Mouse (Mus musculus) CH12.LX (cell line): ENCODE measurements around the gene Krt31. TPM values are rescaled to one million over a fixed set of nuclear protein-coding genes. Genes with fewer than 3 reads are reported as not detected.

ENCODE experiments used
- DNase-seq: peaks from one replicate; pipeline ENCODE4 v3.0.0-alpha.2; 2013; ENCODE audit errors: extremely low read depth
- H3K27ac ChIP-seq: 2 replicates; pipeline ENCODE4 v1.5.1; 2012; ENCODE audit warnings: low read depth, mild to moderate bottlenecking, control low read depth, moderate library complexity; ENCODE audit not compliant: insufficient read depth
- H3K27me3 ChIP-seq: replicated peaks from 2 replicates; pipeline ENCODE3; 2012; ENCODE audit warnings: inconsistent platforms
- H3K36me3 ChIP-seq, 2 experiments: replicated peaks in 1 of 2; 2 replicates each; pipeline versions ENCODE3 to v1.6.1; 2012; ENCODE audit warnings: inconsistent platforms in 1 of 2, low read length in 1 of 2, mild to moderate bottlenecking in 1 of 2, mixed read lengths in 1 of 2, moderate library complexity in 1 of 2; ENCODE audit not compliant: control insufficient read depth in 1 of 2, insufficient read depth in 1 of 2
- H3K4me1 ChIP-seq, 2 experiments: 2 replicates each; pipeline ENCODE4 v1.6.1; 2012; ENCODE audit warnings: inconsistent platforms in 1 of 2, moderate library complexity in 1 of 2; ENCODE audit not compliant: insufficient read depth in 2 of 2, control insufficient read depth in 1 of 2
- H3K4me2 ChIP-seq: 2 replicates; pipeline ENCODE4 v1.6.1; 2012; ENCODE audit warnings: low read depth, mild to moderate bottlenecking, control low read depth; ENCODE audit not compliant: poor library complexity, insufficient read depth, severe bottlenecking
- H3K4me3 ChIP-seq, 3 experiments: fragments of 150-350 bp in 1 of 3; sonication (generic) in 1 of 3; replicated peaks in 1 of 3; 2 replicates each; pipeline versions ENCODE3 to v1.5.1; 2011 to 2012; ENCODE audit warnings: low read depth in 2 of 3, low read length in 2 of 3, mild to moderate bottlenecking in 2 of 3, moderate library complexity in 2 of 3, control low read depth in 1 of 3, improper control_type of control experiment in 1 of 3, inconsistent platforms in 1 of 3, mixed read lengths in 1 of 3; ENCODE audit not compliant: poor library complexity in 1 of 3
- H3K79me2 ChIP-seq: replicated peaks from 2 replicates; pipeline ENCODE4 v1.6.1; 2012; ENCODE audit warnings: mild to moderate bottlenecking, moderate library complexity; ENCODE audit not compliant: control insufficient read depth, poor library complexity, insufficient read depth, severe bottlenecking; ENCODE audit errors: extremely low read depth
- H3K9ac ChIP-seq: 2 replicates; pipeline ENCODE4 v1.6.1; 2012; ENCODE audit warnings: low read depth, mild to moderate bottlenecking, control low read depth, moderate library complexity; ENCODE audit not compliant: insufficient read depth
- H3K9me3 ChIP-seq: replicated peaks from 2 replicates; pipeline ENCODE3; 2012; ENCODE audit warnings: low read length, inconsistent platforms, mixed read lengths
- BHLHE40 ChIP-seq: IDR thresholded peaks from 2 replicates; pipeline ENCODE4 v1.6.1; 2011; ENCODE audit warnings: mild to moderate bottlenecking, low read depth, low read length, improper control_type of control experiment
- CHD1 ChIP-seq: IDR thresholded peaks from 2 replicates; pipeline ENCODE4 v1.6.1; 2012; ENCODE audit warnings: low read depth, low read length, improper control_type of control experiment, inconsistent platforms
- CTCF ChIP-seq, 2 experiments: IDR thresholded peaks in 1 of 2; conservative IDR thresholded peaks in 1 of 2; 2 replicates each; pipeline ENCODE4 v1.5.1; 2011 to 2012; ENCODE audit warnings: low read depth in 2 of 2, low read length in 2 of 2, improper control_type of control experiment in 1 of 2, inconsistent platforms in 1 of 2, mild to moderate bottlenecking in 1 of 2, moderate library complexity in 1 of 2
- EP300 ChIP-seq: IDR thresholded peaks from 2 replicates; pipeline ENCODE4 v1.6.1; 2011; ENCODE audit warnings: low read length, improper control_type of control experiment
- GABPA ChIP-seq: IDR thresholded peaks from 2 replicates; pipeline ENCODE4 v1.6.1; 2012; ENCODE audit warnings: low read depth, low read length, improper control_type of control experiment, inconsistent platforms; ENCODE audit not compliant: insufficient replicate concordance
- IRF4 ChIP-seq: IDR thresholded peaks from 2 replicates; pipeline ENCODE4 v1.6.1; 2014; ENCODE audit warnings: low read depth, mild to moderate bottlenecking, inconsistent platforms, low read length, improper control_type of control experiment
- JUN ChIP-seq: IDR thresholded peaks from 2 replicates; pipeline ENCODE4 v1.6.1; 2011; ENCODE audit warnings: low read depth, mild to moderate bottlenecking, low read length, improper control_type of control experiment, moderate library complexity; ENCODE audit not compliant: insufficient read depth
- JUND ChIP-seq: conservative IDR thresholded peaks from 2 replicates; pipeline ENCODE4 v1.6.1; 2011; ENCODE audit warnings: low read depth, low read length, improper control_type of control experiment
- MAFK ChIP-seq: IDR thresholded peaks from 2 replicates; pipeline ENCODE4 v1.6.1; 2011; ENCODE audit warnings: low read length, improper control_type of control experiment; ENCODE audit not compliant: insufficient replicate concordance
- MAX ChIP-seq: IDR thresholded peaks from 2 replicates; pipeline ENCODE4 v1.6.1; 2011; ENCODE audit warnings: low read length, improper control_type of control experiment
- MAZ ChIP-seq: IDR thresholded peaks from 2 replicates; pipeline ENCODE4 v1.6.1; 2012; ENCODE audit warnings: low read depth, mild to moderate bottlenecking, inconsistent platforms, low read length, improper control_type of control experiment, moderate library complexity
- MXI1 ChIP-seq: IDR thresholded peaks from 2 replicates; pipeline ENCODE4 v1.6.1; 2011; ENCODE audit warnings: mild to moderate bottlenecking, low read depth, low read length, improper control_type of control experiment
- MYC ChIP-seq: IDR thresholded peaks from 2 replicates; pipeline ENCODE4 v1.6.1; 2011; ENCODE audit warnings: low read depth, mild to moderate bottlenecking, improper control_type of control experiment, low read length
- NELFE ChIP-seq: IDR thresholded peaks from 2 replicates; pipeline ENCODE4 v1.6.1; 2011; ENCODE audit warnings: low read depth, low read length, improper control_type of control experiment
- NRF1 ChIP-seq: IDR thresholded peaks from 2 replicates; pipeline ENCODE4 v1.6.1; 2014; ENCODE audit warnings: low read depth, mild to moderate bottlenecking, inconsistent platforms, low read length, improper control_type of control experiment, moderate library complexity
- PAX5 ChIP-seq: IDR thresholded peaks from 2 replicates; pipeline ENCODE4 v1.6.1; 2012; ENCODE audit warnings: low read length, inconsistent platforms, mixed read lengths
- POLR2A ChIP-seq: IDR thresholded peaks from 2 replicates; pipeline ENCODE4 v1.6.1; 2011; ENCODE audit warnings: low read depth, mild to moderate bottlenecking, improper control_type of control experiment, low read length
- RAD21 ChIP-seq: IDR thresholded peaks from 2 replicates; pipeline ENCODE4 v1.6.1; 2011; ENCODE audit warnings: low read depth, mild to moderate bottlenecking, low read length, improper control_type of control experiment, moderate library complexity
- RCOR1 ChIP-seq: conservative IDR thresholded peaks from 2 replicates; pipeline ENCODE4 v1.6.1; 2012; ENCODE audit warnings: low read depth, mild to moderate bottlenecking, inconsistent platforms, low read length, improper control_type of control experiment
- SMC3 ChIP-seq: IDR thresholded peaks from 2 replicates; pipeline ENCODE4 v1.6.1; 2011; ENCODE audit warnings: low read depth, low read length, improper control_type of control experiment
- TCF12 ChIP-seq: IDR thresholded peaks from 2 replicates; pipeline ENCODE4 v1.6.1; 2014; ENCODE audit warnings: low read depth, mild to moderate bottlenecking, inconsistent platforms, low read length, improper control_type of control experiment
- UBTF ChIP-seq: IDR thresholded peaks from 2 replicates; pipeline ENCODE4 v1.6.1; 2012; ENCODE audit warnings: low read depth, mild to moderate bottlenecking, inconsistent platforms, low read length, improper control_type of control experiment, moderate library complexity
- USF2 ChIP-seq: conservative IDR thresholded peaks from 2 replicates; pipeline ENCODE4 v1.6.1; 2011; ENCODE audit warnings: low read depth, low read length, improper control_type of control experiment
- ZC3H11A ChIP-seq: IDR thresholded peaks from 2 replicates; pipeline ENCODE4 v1.6.1; 2012; ENCODE audit warnings: low read depth, mild to moderate bottlenecking, inconsistent platforms, low read length, improper control_type of control experiment
- ZKSCAN1 ChIP-seq: IDR thresholded peaks from 2 replicates; pipeline ENCODE4 v1.6.1; 2012; ENCODE audit warnings: low read depth, inconsistent platforms, low read length, improper control_type of control experiment, borderline replicate concordance
- ZNF384 ChIP-seq: IDR thresholded peaks from 2 replicates; pipeline ENCODE4 v1.6.1; 2012; ENCODE audit warnings: low read depth, low read length, improper control_type of control experiment, inconsistent platforms
- dilution Hi-C: fragments of 300-500 bp; cut with MboI; formaldehyde crosslinking; loops from 2 replicates; pipeline ENCODE4 v1.14.3; 2020; ENCODE audit warnings: low sequenced_read_pairs; ENCODE audit not compliant: extremely low pct_unique_long_range_greater_than_20kb, extremely low pct_ligation_motif_present
- in situ Hi-C: fragments of 300-500 bp; cut with MboI; formaldehyde crosslinking; loops from 3 replicates; pipeline ENCODE4 v1.14.3; 2019; ENCODE audit warnings: low sequenced_read_pairs, low pct_ligation_motif_present, low pct_unique_long_range_greater_than_20kb, mixed read lengths
- polyA plus RNA-seq: library from polyadenylated mRNA; unstranded; fragments of >175 nt; gene quantifications from 2 replicates; pipeline ENCODE4 v1.2.1, GENCODE M21; 2012; ENCODE audit warnings: low read depth; ENCODE audit not compliant: insufficient read length
- total RNA-seq, 2 experiments: library from RNA; depleted of rRNA; stranded (reverse); fragments of 300-350 nt in 1 of 2; fragments of >200 nt in 1 of 2; gene quantifications; 2 replicates each; pipeline ENCODE4 v1.2.3; 2012 to 2014

Krt31 gene
- total and polyA plus RNA-seq, 3 experiments, result not detected

DNA sequence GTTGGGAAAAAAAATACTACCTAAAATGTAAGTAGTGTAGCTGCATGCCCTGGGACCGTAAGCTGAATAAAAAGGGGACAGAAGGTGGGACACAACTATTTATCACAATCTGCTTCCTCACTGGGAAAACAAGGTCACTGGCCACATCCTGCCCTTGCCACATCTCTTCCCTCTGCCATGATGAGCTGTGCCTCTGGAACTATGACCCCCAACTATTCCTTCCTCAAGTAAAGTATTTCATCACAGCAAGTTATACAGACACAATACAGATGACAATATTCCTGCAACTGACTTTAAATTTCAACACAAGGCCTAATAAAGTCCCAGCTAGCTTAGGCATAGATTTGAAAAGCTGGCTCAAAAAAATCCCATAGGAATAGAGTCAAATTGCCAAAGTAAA lies 30.9 kb downstream of the Krt31 start:
- no peaks in the 10 kb centered on the region for H3K4me1 ChIP-seq
- no peak overlapping the region for H3K4me3 ChIP-seq
- in situ Hi-C loops (no loop called here), dilution Hi-C loops (no loop called here)
- H3K4me2 ChIP-seq, result no peak overlapping the region
- H3K27ac ChIP-seq, result no peak overlapping the region
- H3K36me3 ChIP-seq, result no peaks in the 10 kb centered on the region
- peaks cover 90% of the 10 kb centered on the region for H3K27me3 ChIP-seq
- DNase-seq, result no peak
- H3K9me3 ChIP-seq, result no peaks in the 10 kb centered on the region
- TF ChIP-seq USF2 (no peak), RCOR1 (no peak), IRF4 (no peak), ZNF384 (no peak), SMC3 (no peak), ZC3H11A (no peak), CTCF (conservative IDR thresholded peaks at IDR 0.05 in 1 of 2, IDR thresholded peaks at IDR 0.05 in 1 of 2; ENCODE audit: low read depth in 2 of 2, low read length in 2 of 2) (no peak), MYC (no peak), CHD1 (no peak), MAX (no peak), POLR2A (no peak), MAFK (no peak), PAX5 (no peak), UBTF (no peak)
- no peaks in the 10 kb centered on the region for H3K79me2 ChIP-seq
- no peak overlapping the region for H3K9ac ChIP-seq

GRCm38 (mm10) chr11:100016112-100016511 lies 34.2 kb downstream of the Krt31 start, which contains the start of gene Krt33a:
TSS of gene Krt33a (minus strand) at chr11:100016212.
- in situ Hi-C loops, result no loop called here
- H3K4me2 ChIP-seq, result no peak within 1 kb of the TSS
- H3K27me3 ChIP-seq, result peaks cover 83% of the 10 kb centered on the region
- H3K79me2 ChIP-seq, result no peaks in the 10 kb centered on the region
- DNase-seq, result no peak
- H3K9ac ChIP-seq, result no peak within 1 kb of the TSS
- dilution Hi-C loops, result no loop called here
- no peaks in the 10 kb centered on the region for H3K4me1 ChIP-seq
- no peak for TF ChIP-seq MXI1
- no peak for TF ChIP-seq TCF12
- no peak for TF ChIP-seq SMC3
- TF ChIP-seq RAD21, result no peak
- TF ChIP-seq MAZ, result no peak
- no peak for TF ChIP-seq GABPA
- no peak for TF ChIP-seq NELFE
- TF ChIP-seq NRF1, result no peak
- no peak for TF ChIP-seq EP300
- TF ChIP-seq ZKSCAN1, result no peak
- no peak for TF ChIP-seq UBTF
- no peak for TF ChIP-seq BHLHE40
- TF ChIP-seq JUND, result no peak
- TF ChIP-seq JUN, result no peak
- no peak for TF ChIP-seq IRF4
- no peak for TF ChIP-seq USF2
- no peaks in the 10 kb centered on the region for H3K9me3 ChIP-seq
- no peak within 1 kb of the TSS for H3K4me3 ChIP-seq
- H3K27ac ChIP-seq, result no peak within 1 kb of the TSS
- H3K36me3 ChIP-seq, result no peaks in the 10 kb centered on the region
